Mouse (Mus musculus) MEL (cell line): Measurements from ENCODE around the gene Vps11.

Experiments used
- CHD2 ChIP-seq: IDR thresholded peaks from 2 replicates; pipeline ENCODE4 v1.6.1; 2011; ENCODE audit warnings: low read length, improper control_type of control experiment
- CTCF ChIP-seq, 3 experiments: IDR thresholded peaks in 2 of 3; conservative IDR thresholded peaks in 1 of 3; 2 replicates each; pipeline ENCODE4 v1.5.1; 2011 to 2012; ENCODE audit warnings: low read length in 3 of 3, low read depth in 2 of 3, mild to moderate bottlenecking in 2 of 3, improper control_type of control experiment in 1 of 3, inconsistent platforms in 1 of 3, mixed read lengths in 1 of 3, moderate library complexity in 1 of 3; ENCODE audit not compliant: control insufficient read depth in 1 of 3, insufficient read depth in 1 of 3, poor library complexity in 1 of 3, severe bottlenecking in 1 of 3
- E2F4 ChIP-seq: IDR thresholded peaks from 2 replicates; pipeline ENCODE4 v1.6.1; 2011; ENCODE audit warnings: low read depth, low read length, improper control_type of control experiment, borderline replicate concordance
- EP300 ChIP-seq, 2 experiments: IDR thresholded peaks; 2 replicates each; pipeline ENCODE4 v1.6.1; 2011; ENCODE audit warnings: improper control_type of control experiment in 2 of 2, low read length in 2 of 2, low read depth in 1 of 2, mild to moderate bottlenecking in 1 of 2
- ETS1 ChIP-seq: IDR thresholded peaks from 2 replicates; pipeline ENCODE4 v1.6.1; 2012; ENCODE audit warnings: low read depth, mild to moderate bottlenecking, inconsistent platforms, low read length, improper control_type of control experiment, moderate library complexity
- GATA1 ChIP-seq: IDR thresholded peaks from 2 replicates; pipeline ENCODE4 v1.6.1; 2011; ENCODE audit warnings: low read depth, low read length, improper control_type of control experiment
- JUND ChIP-seq: IDR thresholded peaks from 2 replicates; pipeline ENCODE4 v1.6.1; 2011; ENCODE audit warnings: low read depth, mild to moderate bottlenecking, improper control_type of control experiment, low read length
- MXI1 ChIP-seq: IDR thresholded peaks from 2 replicates; pipeline ENCODE4 v1.6.1; 2011; ENCODE audit warnings: mild to moderate bottlenecking, low read depth, low read length, improper control_type of control experiment
- POLR2A ChIP-seq, 2 experiments: IDR thresholded peaks; 2 replicates each; pipeline ENCODE4 v1.6.1; 2011 to 2012; ENCODE audit warnings: low read length in 2 of 2, mild to moderate bottlenecking in 2 of 2, control low read depth in 1 of 2, improper control_type of control experiment in 1 of 2, low read depth in 1 of 2, moderate library complexity in 1 of 2; ENCODE audit not compliant: control insufficient read depth in 1 of 2, insufficient read depth in 1 of 2, poor library complexity in 1 of 2
- SIN3A ChIP-seq: IDR thresholded peaks from 2 replicates; pipeline ENCODE4 v1.6.1; 2012; ENCODE audit warnings: low read length, improper control_type of control experiment, inconsistent platforms
- TBP ChIP-seq: IDR thresholded peaks from 2 replicates; pipeline ENCODE4 v1.8.0; 2011; ENCODE audit warnings: low read depth, low read length, improper control_type of control experiment
- ZC3H11A ChIP-seq: IDR thresholded peaks from 2 replicates; pipeline ENCODE4 v1.6.1; 2012; ENCODE audit warnings: low read depth, mild to moderate bottlenecking, inconsistent platforms, low read length, improper control_type of control experiment
- ZMIZ1 ChIP-seq: IDR thresholded peaks from 2 replicates; pipeline ENCODE4 v1.6.1; 2012; ENCODE audit warnings: low read depth, mild to moderate bottlenecking, inconsistent platforms, low read length, improper control_type of control experiment, moderate library complexity

DNA sequence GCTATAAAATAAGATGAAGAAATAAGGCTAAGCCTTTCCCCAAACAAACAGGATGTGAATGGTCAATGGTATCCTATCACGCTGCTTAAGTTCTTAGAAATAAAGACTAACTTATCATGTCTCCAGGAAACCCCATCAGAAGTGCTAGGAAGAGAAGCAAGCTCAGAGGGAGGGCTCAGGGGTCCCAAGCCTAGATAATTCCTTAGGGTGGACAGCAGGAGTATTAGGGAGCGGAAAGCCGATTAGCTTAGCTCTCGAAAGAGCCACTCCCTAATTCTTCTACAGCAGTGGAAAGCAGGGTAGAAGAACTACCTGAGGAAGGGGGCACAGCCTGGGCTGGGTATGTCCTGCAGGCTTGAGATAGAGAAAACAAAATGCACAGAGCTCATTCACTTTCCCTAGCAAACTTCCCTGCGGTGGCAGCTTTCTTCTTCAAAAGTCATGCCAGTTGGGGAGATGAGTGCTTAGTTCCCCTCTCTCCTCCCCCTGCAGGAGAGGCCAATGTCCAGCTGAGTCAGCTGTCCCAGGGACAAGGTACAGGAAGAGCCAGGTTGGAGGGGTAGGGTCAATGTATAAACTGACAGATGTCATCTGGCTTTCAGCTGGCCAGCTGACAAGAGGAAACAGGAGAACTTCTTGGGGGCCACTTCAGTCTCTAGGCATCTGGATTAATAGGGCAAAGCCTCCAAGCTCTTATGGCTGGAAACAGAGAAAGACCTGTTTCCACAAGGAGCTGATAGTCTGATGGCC lies 43.2 kb downstream of the Vps11 start:
- no peak for TF ChIP-seq CTCF (IDR thresholded peaks at IDR 0.05 in 2 of 3, conservative IDR thresholded peaks at IDR 0.05 in 1 of 3; ENCODE audit: control insufficient read depth in 1 of 3, insufficient read depth in 1 of 3, low read depth in 2 of 3, low read length in 3 of 3, poor library complexity in 1 of 3, severe bottlenecking in 1 of 3)
- no peak for TF ChIP-seq SIN3A
- TF ChIP-seq POLR2A (IDR thresholded peaks at IDR 0.05; ENCODE audit: control insufficient read depth in 1 of 2, insufficient read depth in 1 of 2, low read depth in 1 of 2, low read length in 2 of 2, poor library complexity in 1 of 2) = no peak
- no peak for TF ChIP-seq JUND
- TF ChIP-seq MXI1 = no peak
- TF ChIP-seq GATA1 = no peak
- TF ChIP-seq EP300 (IDR thresholded peaks at IDR 0.05; ENCODE audit: low read depth in 1 of 2, low read length in 2 of 2) = no peak
- no peak for TF ChIP-seq E2F4
- TF ChIP-seq CHD2 = no peak
- no peak for TF ChIP-seq ZC3H11A
- TF ChIP-seq ZMIZ1 = no peak
- TF ChIP-seq ETS1 = no peak
- no peak for TF ChIP-seq TBP
